Mouse (Mus musculus) hindbrain, postnatal 0 days (tissue): ENCODE results near the gene E130308A19Rik. TPM values are rescaled to one million over a fixed set of nuclear protein-coding genes. Genes with fewer than 3 reads are reported as not detected.

Experiments
- ATAC-seq: fragments of 200-750 bp; cut with Nextera tagmentation; 2 replicates; pipeline ENCODE4 v1.8.0; 2017; ENCODE audit warnings: mild to moderate bottlenecking, moderate TSS enrichment, moderate library complexity
- DNase-seq: peaks from one replicate; pipeline ENCODE4 v3.0.0-alpha.2; 2015; ENCODE audit warnings: low spot score
- H3K27ac ChIP-seq: fragments of 300-500 bp; sonication (generic); 2 replicates; pipeline ENCODE4 v1.5.1; 2014; ENCODE audit warnings: mild to moderate bottlenecking
- H3K27me3 ChIP-seq: fragments of 300-500 bp; sonication (generic); 2 replicates; pipeline ENCODE4 v1.6.1; 2014; ENCODE audit warnings: low read length, mixed read lengths; ENCODE audit not compliant: insufficient read depth
- H3K36me3 ChIP-seq: fragments of 300-500 bp; sonication (generic); 2 replicates; pipeline ENCODE4 v1.6.1; 2014; ENCODE audit warnings: low read length, mixed read lengths; ENCODE audit not compliant: insufficient read depth
- H3K4me1 ChIP-seq: fragments of 300-500 bp; sonication (generic); 2 replicates; pipeline ENCODE4 v1.6.1; 2014; ENCODE audit warnings: antibody characterized with exemption, low read length, mixed read lengths; ENCODE audit not compliant: insufficient read depth
- H3K4me2 ChIP-seq: fragments of 300-500 bp; sonication (generic); 2 replicates; pipeline ENCODE4 v1.6.1; 2014; ENCODE audit warnings: low read depth, mild to moderate bottlenecking, low read length, moderate library complexity, mixed read lengths
- H3K4me3 ChIP-seq: fragments of 300-500 bp; sonication (generic); 2 replicates; pipeline ENCODE4 v1.5.1; 2014; ENCODE audit warnings: low read length
- H3K9ac ChIP-seq: fragments of 300-500 bp; sonication (generic); replicated peaks from 2 replicates; pipeline ENCODE4 v1.6.1; 2014; ENCODE audit warnings: mild to moderate bottlenecking, low read length, moderate library complexity, mixed read lengths
- H3K9me3 ChIP-seq: fragments of 300-500 bp; sonication (generic); 2 replicates; pipeline ENCODE4 v1.6.1; 2016; ENCODE audit warnings: low read length, mixed read lengths
- CTCF ChIP-seq: IDR thresholded peaks from 2 replicates; pipeline ENCODE4 v1.5.1; 2016; ENCODE audit warnings: antibody characterized with exemption, control low read depth, low read depth
- WGBS: fragments of 180-500 bp; shearing (Covaris S2); extraction: QIAGEN DNeasy Blood & Tissue Kit; methylation state at CpG from one replicate; pipeline ENCODE4 v1.1.7; 2014; 5-methylcytosine and 5-hydroxymethylcytosine counted together
- polyA plus RNA-seq: library from polyadenylated mRNA; unstranded; fragments of >200 nt; fragmentation: Nextera tagmentation; extraction: Ambion mirVana; gene quantifications from 2 replicates; pipeline ENCODE4 v1.2.1, GENCODE M21; 2015
- total RNA-seq: library from RNA; depleted of rRNA; stranded (reverse); fragments of >200 nt; gene quantifications from 2 replicates; pipeline ENCODE4 v1.2.3, GENCODE M21; 2014

E130308A19Rik gene
- total and polyA plus RNA-seq, 2 experiments from 2014 or later: 33.8 to 41.9 TPM

- no peaks in the 10 kb centered on the region for H3K4me1 ChIP-seq
Observed at GRCm38 (mm10) chr4:59767717-59768116, 141.7 kb downstream of the E130308A19Rik start.

GRCm38 (mm10) chr4:59772171-59772879 lies 146.3 kb downstream of the E130308A19Rik start:
- no peak for DNase-seq
- Histone ChIP-seq H3K4me2 (no peak overlapping the region), H3K9me3 (no peaks in the 10 kb centered on the region), H3K9ac (no peak overlapping the region), H3K27me3 (no peaks in the 10 kb centered on the region), H3K4me1 (no peaks in the 10 kb centered on the region), H3K4me3 (no peak overlapping the region), H3K27ac (no peak overlapping the region), H3K36me3 (peaks cover 23% of the 10 kb centered on the region)
- no peak for TF ChIP-seq CTCF
- no peak for ATAC-seq
- WGBS: 41% methylated on average over 17 of the region's 17 CpGs

More at GRCm38 (mm10) chr4:59767717-59768116, 141.7 kb downstream of the E130308A19Rik start:
- Histone ChIP-seq H3K27me3 (no peaks in the 10 kb centered on the region), H3K4me2 (no peak overlapping the region), H3K9me3 (no peaks in the 10 kb centered on the region), H3K27ac (no peak overlapping the region), H3K4me3 (no peak overlapping the region), H3K9ac (no peak overlapping the region), H3K36me3 (peaks cover 16% of the 10 kb centered on the region)
- TF ChIP-seq CTCF: no peak
- 87% methylated on average over 2 of the region's 2 CpGs for WGBS
- no peak for ATAC-seq
- DNase-seq: no peak

GRCm38 (mm10) chr4:59777828-59778227 lies 151.8 kb downstream of the E130308A19Rik start:
- Histone ChIP-seq H3K9ac (no peak overlapping the region), H3K4me3 (no peak overlapping the region), H3K27me3 (no peaks in the 10 kb centered on the region), H3K9me3 (no peaks in the 10 kb centered on the region), H3K4me2 (no peak overlapping the region), H3K36me3 (peaks cover 6% of the 10 kb centered on the region; the same call in 1 of the 2 replicates), H3K4me1 (no peaks in the 10 kb centered on the region), H3K27ac (no peak overlapping the region)
- 80% methylated on average over 3 of the region's 3 CpGs for WGBS
- DNase-seq (no peak), ATAC-seq (no peak)
- TF ChIP-seq CTCF: no peak

- 2% methylated on average over 1 of the region's 1 CpGs for WGBS
- ATAC-seq: no peak
- peak; percentile 72 for TF ChIP-seq CTCF
- Histone ChIP-seq H3K4me1 (no peaks in the 10 kb centered on the region), H3K4me3 (no peak overlapping the region), H3K27me3 (no peaks in the 10 kb centered on the region), H3K4me2 (no peak overlapping the region), H3K9me3 (no peaks in the 10 kb centered on the region), H3K36me3 (no peaks in the 10 kb centered on the region), H3K9ac (no peak overlapping the region), H3K27ac (no peak overlapping the region)
- peak; percentile 76 for DNase-seq
Observed at GRCm38 (mm10) chr4:59780568-59780967, 154.6 kb downstream of the E130308A19Rik start.

- H3K27me3 ChIP-seq: no peaks in the 10 kb centered on the region
- ATAC-seq (peak; percentile 74; the same call in 1 of the 2 replicates), DNase-seq (peak; percentile 57)
- peak overlapping the region; percentile 98 for H3K4me3 ChIP-seq
- no peaks in the 10 kb centered on the region for H3K4me1 ChIP-seq
- H3K9me3 ChIP-seq: no peaks in the 10 kb centered on the region
- H3K9ac ChIP-seq: peak overlapping the region; percentile 74
- peak overlapping the region; percentile 95 for H3K4me2 ChIP-seq
- no peak for TF ChIP-seq CTCF
- peak overlapping the region; percentile 66; the same call in 1 of the 2 replicates for H3K27ac ChIP-seq
- H3K36me3 ChIP-seq: no peaks in the 10 kb centered on the region
- under 1% methylated on average over 47 of the region's 47 CpGs for WGBS
Observed at GRCm38 (mm10) chr4:59782853-59783684, 157.1 kb downstream of the E130308A19Rik start.

- ATAC-seq: peak; percentile 98
- H3K36me3 ChIP-seq: no peaks in the 10 kb centered on the region
- H3K27me3 ChIP-seq: no peaks in the 10 kb centered on the region
- peak overlapping the region; percentile 66; the same call in 1 of the 2 replicates for H3K27ac ChIP-seq
- H3K4me3 ChIP-seq: peak overlapping the region; percentile 98
- no peaks in the 10 kb centered on the region for H3K9me3 ChIP-seq
- peak overlapping the region; percentile 74 for H3K9ac ChIP-seq
- under 1% methylated on average over 36 of the region's 36 CpGs for WGBS
- peak; percentile 99 for DNase-seq
- TF ChIP-seq CTCF: no peak
- no peaks in the 10 kb centered on the region for H3K4me1 ChIP-seq
- H3K4me2 ChIP-seq: peak overlapping the region; percentile 95
Observed at GRCm38 (mm10) chr4:59783685-59784279, 157.8 kb downstream of the E130308A19Rik start.
